Mouse (Mus musculus): ENCODE data around the gene Taf8. TPM values are rescaled to one million over a fixed set of nuclear protein-coding genes. Genes with fewer than 3 reads are reported as not detected.

The Taf8 gene
- polyA plus RNA-seq, 1 experiment from 2014 or later: 35.1 TPM

Other genes starting within 250 kb of the Taf8 start
- gene Mrps10, start 133.4 kb downstream of the Taf8 start, polyA plus RNA-seq (2015; fragmentation: Nextera tagmentation; extraction: Ambion mirVana): 80.0 and 83.3 TPM in 2 replicates
- 3.9 and 4.7 TPM in 2 replicates for gene Guca1b, start 116.9 kb downstream of the Taf8 start, polyA plus RNA-seq (2015; fragmentation: Nextera tagmentation; extraction: Ambion mirVana)
- gene Guca1a, start 101.7 kb downstream of the Taf8 start, polyA plus RNA-seq (2015; fragmentation: Nextera tagmentation; extraction: Ambion mirVana): 2.2 and 2.7 TPM in 2 replicates
- 1.5 and 2.5 TPM in 2 replicates for gene AI661453, start 65.7 kb downstream of the Taf8 start, polyA plus RNA-seq (2015; fragmentation: Nextera tagmentation; extraction: Ambion mirVana)
- 0.28 TPM in 1 of 2 replicates, not detected in the other for gene 1700001C19Rik, start 64.9 kb downstream of the Taf8 start, polyA plus RNA-seq (2015; fragmentation: Nextera tagmentation; extraction: Ambion mirVana)
- gene Ccnd3, start 2.8 kb upstream of the Taf8 start, polyA plus RNA-seq (2015; fragmentation: Nextera tagmentation; extraction: Ambion mirVana): 295 and 301 TPM in 2 replicates
- 24.5 and 25.9 TPM in 2 replicates for gene Bysl, start 109.2 kb upstream of the Taf8 start, polyA plus RNA-seq (2015; fragmentation: Nextera tagmentation; extraction: Ambion mirVana)
- gene Med20, start 109.3 kb upstream of the Taf8 start, polyA plus RNA-seq (2015; fragmentation: Nextera tagmentation; extraction: Ambion mirVana): 47.7 and 53.9 TPM in 2 replicates
- gene Gm20517, start 109.3 kb upstream of the Taf8 start, polyA plus RNA-seq (2015; fragmentation: Nextera tagmentation; extraction: Ambion mirVana): 1.6 TPM in 2 replicates
- gene Usp49, start 128.4 kb upstream of the Taf8 start, polyA plus RNA-seq (2015; fragmentation: Nextera tagmentation; extraction: Ambion mirVana): 3.7 and 5.3 TPM in 2 replicates
- 318 and 344 TPM in 2 replicates for gene Tomm6, start 186.1 kb upstream of the Taf8 start, polyA plus RNA-seq (2015; fragmentation: Nextera tagmentation; extraction: Ambion mirVana)
- gene Frs3, start 186.7 kb upstream of the Taf8 start, polyA plus RNA-seq (2015; fragmentation: Nextera tagmentation; extraction: Ambion mirVana): 6.6 and 7.3 TPM in 2 replicates
- 0.24 and 0.90 TPM in 2 replicates for gene Gm21981, start 192.2 kb upstream of the Taf8 start, polyA plus RNA-seq (2015; fragmentation: Nextera tagmentation; extraction: Ambion mirVana)
- 0.84 and 1.3 TPM in 2 replicates for gene Prickle4, start 192.4 kb upstream of the Taf8 start, polyA plus RNA-seq (2015; fragmentation: Nextera tagmentation; extraction: Ambion mirVana)
- 0.92 TPM in 1 of 2 replicates, not detected in the other for gene Pgc, start 224.6 kb upstream of the Taf8 start, polyA plus RNA-seq (2015; fragmentation: Nextera tagmentation; extraction: Ambion mirVana)
- gene Tfeb, start 234.7 kb upstream of the Taf8 start, polyA plus RNA-seq (2015; fragmentation: Nextera tagmentation; extraction: Ambion mirVana): 18.1 and 19.6 TPM in 2 replicates

Measured in kidney, embryonic 16.5 days (tissue).